In the genomic region with DNA sequence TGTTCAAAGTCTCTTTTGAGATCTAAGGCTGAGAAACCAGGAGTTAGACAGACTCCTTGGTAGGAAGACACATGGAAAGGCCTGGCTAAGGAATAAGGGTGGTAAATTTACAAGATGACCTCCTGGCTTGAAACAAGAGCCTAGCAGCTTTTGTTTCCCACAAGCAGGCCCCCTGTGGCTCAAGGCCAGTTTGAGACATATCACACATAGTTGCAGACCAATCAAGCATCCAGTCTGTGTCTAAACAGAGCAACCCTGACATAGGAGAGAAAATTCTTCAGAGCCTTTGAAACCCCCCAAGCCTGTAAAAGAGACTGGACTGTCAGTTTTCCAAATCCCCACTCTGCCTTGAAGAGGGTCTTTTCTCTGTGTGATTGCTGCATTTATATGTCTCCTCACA, we compare ENCODE assay signal across 28 mouse cellular contexts. TPM values are rescaled to one million over a fixed set of nuclear protein-coding genes. Genes with fewer than 3 reads are reported as not detected.
DNase-seq lines count a peak whose midpoint lies in the region; ATAC-seq and TF ChIP-seq lines count a peak whose summit lies in the region.
"Had no signal": no experiment of that assay in that cellular context is flagged by ENCODE, and none has a peak within 500 bp of the region (broad histone marks: within the 10 kb centered on the region; RNA-seq: fewer than 3 reads in every experiment).

No protein-coding gene starts in this region.

- H3K27ac ChIP-seq in kidney, postnatal 0 days, result peak overlapping the region; percentile 2
- H3K27ac ChIP-seq in hindbrain, embryonic 13.5 days, result no peak overlapping the region
- H3K27ac ChIP-seq: embryonic facial prominence, embryonic 10.5 days; embryonic facial prominence, embryonic 15.5 days; forebrain, embryonic 12.5 days; hindbrain, embryonic 14.5 days; limb, embryonic 13.5 days; liver, embryonic 12.5 days; macrophage; stomach, embryonic 15.5 days had no signal

- no peak for TF ChIP-seq CTCF in kidney, postnatal 0 days (IDR thresholded peaks at IDR 0.05; ENCODE audit: low read depth)

- H3K36me3 ChIP-seq in kidney, postnatal 0 days (ENCODE audit: insufficient read depth, low read length), result no peaks in the 10 kb centered on the region
- H3K36me3 ChIP-seq in hindbrain, embryonic 13.5 days, result no peaks in the 10 kb centered on the region
- H3K36me3 ChIP-seq: embryonic facial prominence, embryonic 10.5 days; embryonic facial prominence, embryonic 15.5 days; forebrain, embryonic 12.5 days; limb, embryonic 13.5 days; liver, embryonic 12.5 days; stomach, embryonic 15.5 days had no signal

- no peaks in the 10 kb centered on the region for H3K9me3 ChIP-seq in kidney, postnatal 0 days (replicated peaks; ENCODE audit: low read length)
- H3K9me3 ChIP-seq in hindbrain, embryonic 13.5 days, result no peaks in the 10 kb centered on the region
- H3K9me3 ChIP-seq: embryonic facial prominence, embryonic 10.5 days; embryonic facial prominence, embryonic 15.5 days; forebrain, embryonic 12.5 days; limb, embryonic 13.5 days; liver, embryonic 12.5 days; stomach, embryonic 15.5 days had no signal

- ATAC-seq in kidney, postnatal 0 days (replicated peaks; ENCODE audit: low FRiP score, low read depth), result peak; percentile 43; the same call in 1 of the 2 replicates
- ATAC-seq in hindbrain, embryonic 13.5 days (ENCODE audit: low FRiP score), result no peak
- ATAC-seq: forebrain, postnatal 0 days; liver, embryonic 12.5 days; liver, postnatal 0 days had no signal

- no peak overlapping the region for H3K4me3 ChIP-seq in kidney, postnatal 0 days (replicated peaks; ENCODE audit: low read depth, low read length)
- no peak overlapping the region for H3K4me3 ChIP-seq in hindbrain, embryonic 13.5 days
- H3K4me3 ChIP-seq: embryonic facial prominence, embryonic 10.5 days; embryonic facial prominence, embryonic 15.5 days; forebrain, embryonic 12.5 days; limb, embryonic 13.5 days; liver, embryonic 12.5 days; stomach, embryonic 15.5 days had no signal

- no peak overlapping the region for H3K4me2 ChIP-seq in kidney, postnatal 0 days (ENCODE audit: low read length)
- no peak overlapping the region for H3K4me2 ChIP-seq in hindbrain, embryonic 13.5 days
- H3K4me2 ChIP-seq: embryonic facial prominence, embryonic 15.5 days; forebrain, embryonic 12.5 days; heart, embryonic 11.5 days; hindbrain, embryonic 14.5 days; limb, embryonic 13.5 days; liver, embryonic 12.5 days; stomach, embryonic 15.5 days had no signal

- no peaks in the 10 kb centered on the region for H3K4me1 ChIP-seq in kidney, postnatal 0 days (replicated peaks; ENCODE audit: insufficient read depth, low read length)
- H3K4me1 ChIP-seq in hindbrain, embryonic 13.5 days (replicated peaks), result no peaks in the 10 kb centered on the region
- H3K4me1 ChIP-seq: embryonic facial prominence, embryonic 10.5 days; embryonic facial prominence, embryonic 15.5 days; forebrain, embryonic 12.5 days; limb, embryonic 13.5 days; liver, embryonic 12.5 days; stomach, embryonic 15.5 days had no signal

- H3K9ac ChIP-seq in kidney, postnatal 0 days (ENCODE audit: low read depth, low read length), result no peak overlapping the region
- H3K9ac ChIP-seq in hindbrain, embryonic 13.5 days, result no peak overlapping the region
- H3K9ac ChIP-seq: embryonic facial prominence, embryonic 15.5 days; forebrain, embryonic 12.5 days; forebrain, postnatal 0 days; hindbrain, embryonic 14.5 days; limb, embryonic 13.5 days; liver, embryonic 12.5 days; liver, postnatal 0 days; stomach, embryonic 15.5 days had no signal

- H3K27me3 ChIP-seq in kidney, postnatal 0 days (ENCODE audit: insufficient read depth, low read length), result no peaks in the 10 kb centered on the region
- no peaks in the 10 kb centered on the region for H3K27me3 ChIP-seq in hindbrain, embryonic 13.5 days
- H3K27me3 ChIP-seq: embryonic facial prominence, embryonic 15.5 days; forebrain, embryonic 12.5 days; limb, embryonic 13.5 days; liver, embryonic 12.5 days; stomach, embryonic 15.5 days had no signal

- DNase-seq in retina, embryonic 14.5 days (ENCODE audit: low spot score), result peak; percentile 7
- no peak for DNase-seq in retina, postnatal 1 day
- peak; percentile 43 for DNase-seq in ZHBTc4 (ENCODE audit: low read depth, low spot score)
- peak; percentile 58 for DNase-seq in kidney, postnatal 0 days (ENCODE audit: low spot score)
- DNase-seq in cerebellum, adult 9-11 months, result no peak
- DNase-seq in layer of hippocampus, adult 18-20 months (ENCODE audit: low spot score in 2 of 2), result no peak
- DNase-seq: adrenal gland, postnatal 25 days; B cell, adult 2 months; cerebellum, adult 18-20 months; cerebellum, postnatal 14 days; forebrain, postnatal 0 days; gastrocnemius, postnatal 10 days; heart, postnatal 4 days; liver, postnatal 0 days; lung, postnatal 10 days; midbrain, embryonic 14.5 days; right cerebral cortex, postnatal 25 days; thymus, postnatal 14 days had no signal

RNA-seq across cellular contexts. Expression of a gene that starts 7.7 kb away (rescaled TPM):
- 8.8 and 9.3 TPM in 2 replicates for polyA plus RNA-seq in kidney, postnatal 0 days (2015; fragmentation: Nextera tagmentation; extraction: Ambion mirVana)
- 10 to 100 TPM; 46.4 to 50.1 TPM for total RNA-seq in layer of hippocampus, adult 18-20 months (2021)
- polyA plus RNA-seq in hindbrain, embryonic 13.5 days (2015; fragmentation: Nextera tagmentation; extraction: Ambion mirVana), result 24.5 and 25.0 TPM in 2 replicates

Comparison
In these comparisons a context has a peak if more than half of its experiments do, and no peak if none do; other contexts are left out.
1. DNase-seq: peak in retina, embryonic 14.5 days (single experiment), ZHBTc4 (single experiment) and kidney, postnatal 0 days (single experiment); none in retina, postnatal 1 day (single experiment), cerebellum, adult 9-11 months (single experiment) and layer of hippocampus, adult 18-20 months (0 of 2).